Mouse (Mus musculus) thymus, adult 2 months (tissue): ENCODE results near the gene Gm29776.

Experiments
- CTCF ChIP-seq: fragments of 200-500 bp; IDR thresholded peaks from 2 replicates; pipeline ENCODE4 v1.5.1; 2012; ENCODE audit warnings: mild to moderate bottlenecking, control low read depth, low read length, moderate library complexity, borderline replicate concordance; ENCODE audit not compliant: control insufficient read depth, poor library complexity, insufficient read depth; ENCODE audit errors: extremely low read depth
- POLR2A ChIP-seq: fragments of 200-500 bp; IDR thresholded peaks from 2 replicates; pipeline ENCODE4 v1.6.1; 2012; ENCODE audit warnings: mild to moderate bottlenecking, low read length, control low read depth, moderate library complexity; ENCODE audit not compliant: control insufficient read depth, poor library complexity, insufficient read depth; ENCODE audit errors: extremely low read depth

- TF ChIP-seq POLR2A = peak; percentile 48; the same call in 1 of the 2 replicates
- TF ChIP-seq CTCF = 0 out of 2 replicates have a peak, but pooled peaks have one; percentile 17
These were observed 45.1 kb downstream of the Gm29776 start for GRCm38 (mm10) chr14:54653496-54653895.
